Mouse (Mus musculus) layer of hippocampus, postnatal 36 days (tissue): Measurements from ENCODE around the gene Hap1. TPM values are rescaled to one million over a fixed set of nuclear protein-coding genes. Genes with fewer than 3 reads are reported as not detected.

Experiments
- DNase-seq, 2 experiments: peaks; one replicate each; pipeline ENCODE4 v3.0.0; 2022
- total RNA-seq, 2 experiments: library from RNA; stranded (reverse); gene quantifications; 2 replicates each; pipeline ENCODE4 v1.2.3; 2021

Gene Hap1
- 100 to 1,000 TPM; 148 to 154 TPM for total RNA-seq

GRCm38 (mm10) chr11:100355972-100356818 lies at the start of gene Hap1:
Gene Hap1 (minus strand): TSS chr11:100356128.
- peak; percentile 75 to 79 for DNase-seq

- no peak for DNase-seq
Observed at GRCm38 (mm10) chr11:100404456-100405074, 48.6 kb upstream of the Hap1 start.

DNA sequence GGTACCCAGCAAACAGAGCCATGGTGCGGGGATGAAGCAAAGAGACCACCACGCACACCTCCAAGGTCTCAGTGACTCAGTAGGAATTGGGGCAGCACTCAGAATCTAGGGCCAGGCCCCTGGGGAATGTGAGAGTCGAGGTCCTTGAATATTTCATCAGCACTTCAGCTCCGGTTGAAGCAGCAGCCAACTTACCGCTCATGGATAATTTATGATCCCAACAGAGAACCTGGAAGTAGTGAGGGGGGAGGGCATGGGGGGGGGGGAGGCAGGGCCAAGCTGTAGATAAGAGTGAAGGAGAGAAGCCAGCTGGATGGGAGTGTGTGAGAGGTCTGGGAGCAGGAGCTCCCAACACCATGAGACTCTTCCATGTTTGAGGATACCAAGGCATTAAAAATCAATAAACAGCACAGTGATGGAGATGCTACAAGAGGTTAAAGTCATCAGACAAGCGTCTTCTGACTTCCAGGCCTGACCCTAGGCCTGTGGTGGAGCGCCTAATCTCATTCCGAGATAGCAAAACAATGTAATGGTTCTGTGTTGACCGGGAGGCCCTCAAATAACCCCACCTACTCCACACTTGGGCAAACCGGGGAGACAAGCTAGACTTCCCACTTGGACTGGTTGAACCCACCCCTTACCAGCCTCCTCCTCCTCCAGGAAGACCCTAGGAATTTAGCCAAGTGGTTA lies 47.7 kb upstream of the Hap1 start:
- no peak for DNase-seq

- no peak for DNase-seq
Observed at GRCm38 (mm10) chr11:100402682-100403081, 46.8 kb upstream of the Hap1 start.

DNA sequence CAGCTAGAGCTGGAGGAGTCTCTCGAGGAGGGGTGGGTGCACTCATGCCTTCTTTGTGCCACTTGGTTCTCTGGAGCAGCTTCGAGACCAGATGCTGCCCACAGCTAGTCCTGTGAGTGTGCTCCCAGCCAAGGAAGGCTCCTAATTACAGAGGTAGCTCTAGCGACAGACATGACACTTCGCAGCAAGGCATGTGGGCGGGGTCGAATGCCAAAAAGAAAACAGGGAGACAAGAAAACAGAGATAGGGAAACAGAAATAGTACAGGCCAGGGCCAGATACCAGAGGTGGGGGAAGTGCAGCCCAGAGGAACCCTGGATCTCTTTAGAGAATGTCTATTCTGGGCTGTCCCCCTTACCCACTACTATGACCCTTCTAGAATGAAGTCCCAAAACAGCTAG lies 46.3 kb upstream of the Hap1 start:
- DNase-seq, result no peak

GRCm38 (mm10) chr11:100400842-100401241 lies 44.9 kb upstream of the Hap1 start:
- DNase-seq, result no peak

DNA sequence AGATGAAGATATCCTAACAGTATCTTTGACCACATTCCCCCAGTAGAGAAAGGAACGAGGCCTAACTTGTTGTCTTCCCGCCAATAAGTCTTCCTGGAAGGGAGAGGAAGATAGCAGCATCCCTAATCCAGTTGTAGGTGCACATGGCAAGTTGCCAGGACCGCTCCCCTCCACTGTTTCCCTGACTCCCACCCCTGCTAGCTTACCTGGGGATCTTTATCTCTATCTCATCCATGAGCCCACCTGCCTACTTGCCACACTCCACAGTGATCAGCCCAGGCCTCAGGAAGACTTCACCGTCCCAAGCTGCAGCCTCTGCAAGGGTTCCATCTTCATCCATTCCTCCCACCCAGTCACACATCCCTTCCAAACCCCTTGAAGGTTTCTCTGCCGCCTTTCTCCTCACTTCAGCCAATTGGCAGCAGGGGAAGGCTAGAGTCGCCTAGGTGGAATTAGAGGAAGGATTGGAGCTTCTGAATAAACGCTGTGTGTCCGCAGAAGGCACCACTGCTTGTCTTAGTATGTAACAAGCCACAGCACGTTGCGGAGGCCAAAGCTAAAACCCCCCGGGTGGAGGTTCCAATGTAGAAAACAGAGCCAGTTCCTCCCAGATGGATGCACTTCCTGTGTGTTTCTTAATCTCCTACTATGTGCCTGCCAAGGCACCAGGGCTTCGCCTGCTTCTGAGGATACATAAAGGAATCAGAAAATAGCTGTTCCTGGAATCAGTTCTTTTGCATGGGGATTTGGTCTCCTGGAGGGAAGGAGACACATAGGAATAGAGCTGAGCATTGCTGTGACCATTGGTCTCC lies 44.0 kb upstream of the Hap1 start:
- no peak for DNase-seq

GRCm38 (mm10) chr11:100399320-100399719 lies 43.4 kb upstream of the Hap1 start:
- DNase-seq, result no peak

DNA sequence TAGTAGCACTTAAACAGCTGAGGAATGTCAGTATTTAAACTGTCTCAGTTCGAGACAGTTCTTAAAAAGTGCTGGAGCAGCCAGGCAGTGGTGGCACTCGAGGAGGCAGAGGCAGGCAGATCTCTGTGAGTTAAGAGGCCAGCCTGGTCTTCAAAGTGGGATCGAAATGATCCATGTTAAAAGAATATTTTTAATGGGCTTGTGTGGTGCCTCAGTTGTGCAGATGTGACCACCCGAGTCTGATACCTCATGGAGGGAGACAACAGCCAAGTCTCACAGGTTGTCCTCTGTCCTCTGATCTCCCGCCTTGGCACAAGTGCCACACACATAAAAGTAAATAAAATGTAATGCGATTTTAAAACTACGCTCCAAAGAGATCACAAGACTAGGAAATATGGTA lies 42.6 kb upstream of the Hap1 start:
- no peak for DNase-seq

- DNase-seq, result peak; percentile 99
Observed at GRCm38 (mm10) chr11:100397600-100398389, 41.9 kb upstream of the Hap1 start, which contains the start of gene Jup. Gene Jup (minus strand): TSS chr11:100397763.

GRCm38 (mm10) chr11:100396886-100397599 lies 41.1 kb upstream of the Hap1 start:
- DNase-seq, result peak; percentile 21 to 36

DNA sequence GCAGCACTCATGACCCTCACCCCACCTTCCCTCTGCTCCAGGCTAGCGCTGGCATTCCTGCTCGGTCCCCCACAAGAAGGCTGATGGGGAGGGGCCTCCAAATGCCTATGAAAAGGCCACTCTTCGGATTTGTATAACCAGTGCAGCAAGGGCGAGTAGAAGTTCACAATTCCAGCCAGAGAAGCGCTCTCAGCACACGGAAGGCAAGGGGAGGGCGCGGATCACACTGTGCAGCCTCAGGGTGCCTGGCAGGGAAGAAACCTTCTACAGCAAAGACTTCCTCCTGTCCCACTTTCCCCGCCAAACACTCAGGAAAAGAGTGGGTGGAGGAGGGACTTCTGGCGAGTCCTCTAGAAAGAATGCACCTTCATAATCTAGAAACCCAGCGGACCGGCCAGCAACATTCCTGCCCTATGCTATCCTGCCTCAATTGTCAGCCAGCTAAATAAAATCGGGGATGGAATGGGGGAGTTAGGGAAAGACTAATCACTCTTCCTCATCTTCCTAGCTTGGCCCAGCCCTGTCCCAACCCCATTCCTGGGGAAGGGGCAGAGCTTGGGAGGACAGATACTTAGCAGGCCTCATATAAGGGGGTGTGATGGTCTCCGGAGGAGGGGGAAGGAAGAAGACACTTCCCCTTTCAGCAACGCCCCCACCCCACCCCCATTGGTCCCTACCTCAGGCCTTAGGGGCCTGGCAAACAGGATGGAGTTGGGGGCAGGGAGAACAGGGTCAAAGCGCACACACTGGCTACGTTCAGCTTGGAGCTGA lies 40.1 kb upstream of the Hap1 start:
- DNase-seq, result no peak

GRCm38 (mm10) chr11:100395200-100395599 lies 39.3 kb upstream of the Hap1 start:
- no peak for DNase-seq

- DNase-seq, result no peak
Observed at GRCm38 (mm10) chr11:100394353-100395074, 38.6 kb upstream of the Hap1 start.

- no peak for DNase-seq
Observed at GRCm38 (mm10) chr11:100393733-100394132, 37.8 kb upstream of the Hap1 start.

DNA sequence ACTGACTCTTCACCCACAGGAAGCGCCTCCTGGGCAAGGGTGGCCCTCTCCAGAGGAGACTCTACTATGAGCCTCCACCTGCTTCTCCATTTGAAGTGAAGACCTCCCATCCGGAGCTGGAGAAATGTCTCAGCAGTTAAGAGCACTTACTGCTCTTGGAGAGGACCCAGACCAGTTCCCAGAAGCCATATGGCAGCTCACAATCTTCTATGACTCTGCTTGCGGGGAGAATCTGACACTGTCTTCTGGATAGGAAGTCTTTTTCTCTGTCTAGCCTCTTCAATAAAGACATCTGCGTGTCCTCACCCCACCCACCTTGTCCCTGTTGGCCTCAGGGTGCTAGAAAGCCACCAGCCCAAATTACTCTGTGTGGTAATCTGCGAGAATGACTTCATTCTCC lies 37.0 kb upstream of the Hap1 start:
- DNase-seq, result no peak

- no peak for DNase-seq
Observed at GRCm38 (mm10) chr11:100391884-100392345, 36.0 kb upstream of the Hap1 start.

GRCm38 (mm10) chr11:100391081-100391883 lies 35.4 kb upstream of the Hap1 start:
- no peak for DNase-seq
